Mouse (Mus musculus) left cerebral cortex, adult 2 months (tissue): Measurements from ENCODE around the gene Zfp385b. TPM values are rescaled to one million over a fixed set of nuclear protein-coding genes. Genes with fewer than 3 reads are reported as not detected.

Experiments
- DNase-seq, 2 experiments: peaks; one replicate each; pipeline ENCODE4 v3.0.0; 2021 to 2022; ENCODE audit warnings: low spot score in 2 of 2, mixed read lengths in 1 of 2; ENCODE audit errors: extremely low spot score in 1 of 2
- H3K27ac ChIP-seq: fragments of 200-600 bp; 2 replicates; pipeline ENCODE4 v1.8.1; 2022
- H3K4me3 ChIP-seq: fragments of 200-600 bp; 2 replicates; pipeline ENCODE4 v1.8.1; 2022
- CTCF ChIP-seq: fragments of 200-600 bp; IDR thresholded peaks from 2 replicates; pipeline ENCODE4 v1.8.1; 2022; ENCODE audit warnings: antibody characterized with exemption, mild to moderate bottlenecking, moderate library complexity
- intact Hi-C: fragments of 180-260 bp; cut with DNase I; formaldehyde crosslinking; loops from one replicate; pipeline ENCODE4 v1.15.1; 2025
- total RNA-seq, 2 experiments: library from RNA; stranded (reverse); gene quantifications; 2 replicates each; pipeline ENCODE4 v1.2.3; 2021

Gene Zfp385b
- total RNA-seq, 2 experiments from 2014 or later = 47.8 to 54.1 TPM

- intact Hi-C loops = no loop called here
- Histone ChIP-seq H3K4me3 (no peak overlapping the region), H3K27ac (no peak overlapping the region)
- no peak for TF ChIP-seq CTCF
- DNase-seq = no peak
Measured at GRCm38 (mm10) chr2:77567528-77568435, 251.7 kb downstream of the Zfp385b start.

- H3K27ac ChIP-seq = no peak overlapping the region
- no peak for TF ChIP-seq CTCF
- intact Hi-C loops = no loop called here
- no peak for DNase-seq
- H3K4me3 ChIP-seq = no peak overlapping the region
Measured at GRCm38 (mm10) chr2:77563706-77564105, 255.7 kb downstream of the Zfp385b start.

- Histone ChIP-seq H3K27ac (no peak overlapping the region), H3K4me3 (no peak overlapping the region)
- no peak for DNase-seq
- no peak for TF ChIP-seq CTCF
- intact Hi-C loops = no loop called here
Measured at GRCm38 (mm10) chr2:77561941-77562340, 257.5 kb downstream of the Zfp385b start.

GRCm38 (mm10) chr2:77556938-77557337 is 262.5 kb downstream of the Zfp385b start:
- TF ChIP-seq CTCF = no peak
- Histone ChIP-seq H3K4me3 (no peak overlapping the region), H3K27ac (no peak overlapping the region)
- intact Hi-C loops = no loop called here
- no peak for DNase-seq

- TF ChIP-seq CTCF = no peak
- DNase-seq = no peak
- intact Hi-C loops = no loop called here
- H3K4me3 ChIP-seq = no peak overlapping the region
- H3K27ac ChIP-seq = no peak overlapping the region
Measured at GRCm38 (mm10) chr2:77555980-77556379, 263.5 kb downstream of the Zfp385b start.

GRCm38 (mm10) chr2:77552675-77553074 is 266.8 kb downstream of the Zfp385b start:
- Histone ChIP-seq H3K4me3 (no peak overlapping the region), H3K27ac (no peak overlapping the region; the same call in 1 of the 2 replicates)
- no peak for TF ChIP-seq CTCF
- DNase-seq = no peak
- intact Hi-C loops = no loop called here

- intact Hi-C loops = no loop called here
- Histone ChIP-seq H3K4me3 (no peak overlapping the region), H3K27ac (no peak overlapping the region)
- no peak for DNase-seq
- TF ChIP-seq CTCF = no peak
Measured at GRCm38 (mm10) chr2:77543388-77543787, 276.1 kb downstream of the Zfp385b start.

- intact Hi-C loops = no loop called here
- no peak for DNase-seq
- no peak for TF ChIP-seq CTCF
- H3K4me3 ChIP-seq = no peak overlapping the region
- H3K27ac ChIP-seq = no peak overlapping the region
Measured at GRCm38 (mm10) chr2:77542605-77543004, 276.8 kb downstream of the Zfp385b start.

GRCm38 (mm10) chr2:77541681-77542080 is 277.8 kb downstream of the Zfp385b start:
- no peak for DNase-seq
- intact Hi-C loops = no loop called here
- TF ChIP-seq CTCF = no peak
- Histone ChIP-seq H3K4me3 (no peak overlapping the region), H3K27ac (no peak overlapping the region)

GRCm38 (mm10) chr2:77540860-77541259 is 278.6 kb downstream of the Zfp385b start:
- Histone ChIP-seq H3K4me3 (no peak overlapping the region), H3K27ac (no peak overlapping the region)
- no peak for TF ChIP-seq CTCF
- DNase-seq = no peak
- intact Hi-C loops = no loop called here

- Histone ChIP-seq H3K4me3 (no peak overlapping the region), H3K27ac (no peak overlapping the region)
- intact Hi-C loops = no loop called here
- no peak for TF ChIP-seq CTCF
- no peak for DNase-seq
Measured at GRCm38 (mm10) chr2:77536556-77536955, 282.9 kb downstream of the Zfp385b start.

- intact Hi-C loops = no loop called here
- DNase-seq = no peak
- Histone ChIP-seq H3K4me3 (no peak overlapping the region), H3K27ac (no peak overlapping the region)
- no peak for TF ChIP-seq CTCF
Measured at GRCm38 (mm10) chr2:77528079-77528752, 291.2 kb downstream of the Zfp385b start.
